Mouse (Mus musculus) cerebellum, postnatal 25 days (tissue): Measurements from ENCODE around the gene Gucy2c.

Experiments
- DNase-seq, 2 experiments: peaks; one replicate each; pipeline ENCODE4 v3.0.0; 2021; ENCODE audit warnings: mixed read lengths in 2 of 2

Gene Gucy2c

DNA sequence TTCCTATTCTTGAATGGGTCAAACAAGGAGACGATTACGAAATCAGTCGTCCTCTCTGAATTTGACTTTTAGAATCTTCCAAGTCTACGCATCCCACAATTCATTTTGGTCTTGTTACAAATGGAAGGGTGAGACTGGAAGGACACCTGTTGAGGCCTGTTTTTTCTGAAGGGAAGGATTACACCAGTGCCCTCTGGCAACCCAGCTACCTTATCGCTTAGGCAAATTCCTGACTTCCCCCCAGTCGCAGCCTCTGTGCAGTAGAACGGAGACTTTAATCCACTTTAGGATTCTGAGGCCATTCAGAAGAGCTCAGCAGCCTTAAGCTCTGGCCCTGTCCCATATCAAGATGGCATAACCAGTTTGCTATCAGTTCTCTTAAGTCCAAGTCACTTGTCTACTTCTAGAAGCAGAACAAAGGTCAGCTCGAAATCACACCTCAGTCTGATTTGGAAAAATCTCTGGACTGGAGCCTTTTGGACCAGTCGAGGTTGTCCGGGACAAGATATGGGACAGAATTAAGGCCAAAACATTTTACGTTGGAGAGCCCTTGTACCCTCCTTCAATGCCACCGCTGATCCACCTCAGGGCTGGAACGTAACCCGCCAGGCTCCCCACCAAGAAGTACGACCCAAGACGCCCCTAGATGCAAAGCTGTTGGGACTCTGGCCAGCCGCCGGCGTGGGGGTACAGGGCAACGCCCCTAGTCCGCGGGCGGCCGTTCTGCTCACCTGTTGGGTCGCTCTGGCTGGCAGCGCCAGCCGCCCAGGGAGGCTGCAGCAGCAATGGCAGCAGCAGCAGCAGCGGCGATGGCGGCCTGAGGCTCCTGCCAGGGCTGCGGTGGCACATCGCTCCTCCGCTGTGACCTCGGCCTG is 120.5 kb downstream of the Gucy2c start:
- no peak for DNase-seq

DNA sequence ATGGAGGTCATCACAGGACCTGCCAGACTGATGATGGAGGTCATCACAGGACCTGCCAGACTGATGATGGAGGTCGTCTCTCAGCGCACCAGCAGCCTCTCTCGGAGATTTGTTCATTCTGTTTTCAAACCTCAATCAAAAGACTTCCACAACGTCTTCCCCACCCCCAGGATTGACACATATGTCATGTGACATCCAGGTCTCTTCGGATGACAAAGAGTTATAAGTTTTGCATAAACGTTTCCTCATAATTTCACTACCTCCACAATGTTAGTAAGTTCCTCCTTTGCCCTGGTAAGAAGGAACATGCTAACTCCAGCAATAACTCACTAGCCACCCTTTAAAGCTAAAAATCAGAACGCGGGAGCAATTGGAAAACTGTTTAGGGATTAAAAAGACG is 122.3 kb downstream of the Gucy2c start:
- no peak for DNase-seq

DNA sequence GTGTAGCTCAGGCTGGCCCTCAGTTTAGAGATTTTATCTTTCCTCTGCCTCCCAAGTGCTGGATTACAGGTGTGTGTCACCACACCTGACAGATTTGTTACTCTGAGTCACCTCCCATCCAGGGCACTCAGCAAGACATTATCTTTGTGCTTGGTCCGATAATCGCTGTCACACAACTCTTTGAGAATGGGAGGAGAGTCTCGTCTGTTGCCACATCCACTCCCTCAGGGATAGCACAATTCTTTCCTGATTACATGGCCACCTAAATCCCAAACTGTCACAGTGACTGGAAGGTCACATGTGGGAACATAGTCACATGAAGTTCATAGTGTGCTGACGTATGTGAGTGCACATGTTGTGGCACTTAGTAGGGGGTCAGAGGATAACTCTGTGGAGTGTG is 123.3 kb downstream of the Gucy2c start:
- no peak for DNase-seq

DNA sequence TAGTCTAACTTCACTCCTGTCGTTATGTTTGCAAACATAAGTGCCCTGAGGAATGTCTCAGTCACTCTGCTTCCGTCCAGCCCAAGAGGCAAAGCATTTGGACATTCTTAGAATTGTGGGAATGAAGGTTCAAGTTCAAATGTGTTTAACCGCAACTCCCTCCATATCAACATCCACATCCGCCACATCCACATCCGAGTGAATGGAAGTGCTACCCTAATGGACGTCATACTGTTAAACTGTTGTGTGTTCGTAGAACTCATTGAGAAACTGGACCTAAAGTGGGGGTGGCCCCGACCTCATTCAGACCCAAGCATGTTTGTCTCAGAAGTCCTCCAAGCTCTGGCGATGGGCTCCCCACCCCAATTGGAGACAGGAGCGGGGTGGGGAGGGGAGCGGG is 125.8 kb downstream of the Gucy2c start:
- DNase-seq, result no peak

DNA sequence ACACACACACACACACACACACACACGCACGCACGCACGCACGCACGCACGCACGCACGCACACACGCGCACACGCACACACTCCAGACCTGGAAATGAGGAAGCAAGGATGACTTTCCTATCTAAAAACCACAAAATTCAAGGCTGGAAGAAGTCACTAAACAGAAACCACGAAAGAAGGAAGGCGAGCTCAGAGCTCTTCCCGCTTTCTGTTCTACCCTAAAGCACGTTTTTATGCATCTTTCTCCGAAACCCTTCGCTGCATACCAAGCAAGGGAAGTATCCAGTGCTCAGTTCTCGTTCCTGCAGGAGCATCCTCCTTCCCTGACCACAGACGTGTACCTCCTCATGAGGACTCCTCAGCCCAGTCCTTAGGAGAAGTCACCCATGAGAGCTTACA is 127.1 kb downstream of the Gucy2c start:
- no peak for DNase-seq

DNA sequence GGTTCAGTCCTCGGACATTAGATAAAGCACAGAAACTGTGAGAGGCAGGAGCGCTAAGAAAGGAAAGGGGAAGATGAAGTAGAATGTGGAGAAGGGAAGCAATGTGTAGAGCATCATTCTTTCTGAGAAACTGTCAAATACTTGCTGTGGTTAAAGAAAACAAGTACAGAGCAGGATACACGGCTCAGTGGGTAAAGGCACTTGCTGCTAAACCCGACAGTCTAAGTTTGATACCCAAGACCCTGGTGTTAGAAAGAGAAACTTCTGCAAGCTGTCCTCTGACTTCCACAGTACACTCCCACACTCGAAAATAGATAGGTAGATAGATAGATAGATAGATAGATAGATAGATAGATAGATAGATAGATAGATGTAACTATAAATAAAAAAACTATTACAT is 128.2 kb downstream of the Gucy2c start:
- DNase-seq, result no peak

DNA sequence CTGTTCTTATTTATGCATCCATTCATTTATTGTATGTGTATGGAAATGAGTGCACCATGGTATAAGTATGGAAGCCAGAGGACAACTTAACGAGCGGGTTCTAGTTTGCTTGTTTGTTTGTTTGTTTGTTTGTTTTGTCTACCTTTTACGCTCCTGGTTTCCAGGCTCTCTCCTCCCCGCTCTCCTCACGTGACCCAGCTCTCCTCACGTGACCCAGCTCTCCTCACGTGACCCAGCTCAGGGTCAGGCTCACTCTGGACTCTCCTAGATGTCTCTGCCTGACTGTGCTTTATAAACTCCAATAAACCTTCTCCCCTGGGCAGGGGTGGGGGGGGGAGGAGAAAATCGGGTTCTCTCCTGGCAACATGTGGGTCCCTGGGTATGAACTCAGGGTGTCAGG is 130.9 kb downstream of the Gucy2c start:
- no peak for DNase-seq

DNA sequence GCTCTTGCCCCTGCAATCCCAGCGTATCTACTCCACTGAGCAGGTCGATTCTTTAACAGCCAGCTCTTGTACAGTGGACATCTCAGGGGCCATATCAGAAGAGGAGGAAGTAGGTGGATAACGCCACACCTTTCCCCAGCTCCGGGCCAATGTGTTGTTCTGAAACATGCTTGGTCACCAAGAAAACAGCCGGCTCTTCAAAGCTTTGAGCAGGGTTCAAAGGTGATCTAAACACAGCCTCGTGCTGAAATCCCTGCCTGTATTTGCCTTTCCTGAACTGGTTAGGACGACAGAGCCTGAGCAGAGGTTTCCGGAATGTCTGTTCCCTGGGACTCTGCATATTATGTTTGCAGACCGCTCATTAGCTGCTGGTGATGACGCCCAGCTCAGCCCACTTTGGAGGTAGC is 134.1 kb downstream of the Gucy2c start:
- no peak for DNase-seq
